In the genomic region with DNA sequence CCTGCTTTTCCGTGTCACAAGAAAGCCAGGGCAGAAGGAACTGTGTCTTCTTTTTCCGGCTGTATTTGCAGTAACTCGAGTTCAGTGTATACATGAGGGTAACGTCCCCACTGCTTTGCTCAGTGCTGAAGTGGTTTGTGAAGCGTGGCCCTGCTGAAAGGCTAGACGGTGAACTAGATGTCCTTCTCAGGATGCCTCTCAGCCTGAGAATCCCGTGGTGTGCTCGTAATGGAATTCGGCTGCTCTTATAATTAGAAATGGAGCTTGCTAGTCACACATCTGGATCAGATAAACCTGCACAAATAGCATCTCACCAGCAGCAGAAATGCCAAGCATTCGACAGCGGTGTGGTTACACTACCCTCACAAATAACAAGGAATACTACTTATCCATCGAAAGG, we compare ENCODE assay signal across 20 mouse cellular contexts. TPM values are rescaled to one million over a fixed set of nuclear protein-coding genes. Genes with fewer than 3 reads are reported as not detected.
DNase-seq lines count a peak whose midpoint lies in the region; ATAC-seq lines count a peak whose summit lies in the region.
"Had no signal": no experiment of that assay in that cellular context is flagged by ENCODE, and none has a peak within 500 bp of the region (broad histone marks: within the 10 kb centered on the region; RNA-seq: fewer than 3 reads in every experiment).

No protein-coding gene starts in this region.

- 41% methylated on average over 12 of the region's 12 CpGs for WGBS in heart, embryonic 11.5 days (ENCODE audit: insufficient replicate concordance)
- 58% methylated on average over 12 of the region's 12 CpGs for WGBS in lung, embryonic 16.5 days
- 23% methylated on average over 12 of the region's 12 CpGs for WGBS in embryonic facial prominence, embryonic 13.5 days
- WGBS in midbrain, embryonic 10.5 days, result 76% methylated on average over 12 of the region's 12 CpGs

- no peaks in the 10 kb centered on the region for H3K27me3 ChIP-seq in heart, embryonic 11.5 days (ENCODE audit: control insufficient read depth, insufficient read depth, low read length)
- H3K27me3 ChIP-seq in lung, embryonic 16.5 days (ENCODE audit: control insufficient read depth, insufficient read depth, low read depth, low read length), result no peaks in the 10 kb centered on the region
- no peaks in the 10 kb centered on the region for H3K27me3 ChIP-seq in embryonic facial prominence, embryonic 13.5 days
- H3K27me3 ChIP-seq in midbrain, embryonic 10.5 days (ENCODE audit: low read depth, poor library complexity, severe bottlenecking), result no peaks in the 10 kb centered on the region
- H3K27me3 ChIP-seq: embryonic facial prominence, embryonic 12.5 days; hindbrain, embryonic 15.5 days; limb, embryonic 13.5 days; neural tube, embryonic 13.5 days had no signal

- no peaks in the 10 kb centered on the region for H3K36me3 ChIP-seq in heart, embryonic 11.5 days (ENCODE audit: control insufficient read depth, insufficient read depth, low read length)
- H3K36me3 ChIP-seq in lung, embryonic 16.5 days (ENCODE audit: control insufficient read depth, insufficient read depth, low read length), result no peaks in the 10 kb centered on the region
- no peaks in the 10 kb centered on the region for H3K36me3 ChIP-seq in embryonic facial prominence, embryonic 13.5 days
- no peaks in the 10 kb centered on the region for H3K36me3 ChIP-seq in midbrain, embryonic 10.5 days
- H3K36me3 ChIP-seq: embryonic facial prominence, embryonic 12.5 days; hindbrain, embryonic 15.5 days; limb, embryonic 13.5 days; neural tube, embryonic 13.5 days had no signal

- peak overlapping the region; percentile 80 for H3K27ac ChIP-seq in heart, embryonic 11.5 days (ENCODE audit: low read depth, low read length)
- H3K27ac ChIP-seq in lung, embryonic 16.5 days (ENCODE audit: low read length), result 0 out of 2 replicates have a peak overlapping the region, but pooled peaks have one; percentile 17
- H3K27ac ChIP-seq in embryonic facial prominence, embryonic 13.5 days, result peak overlapping the region; percentile 48; the same call in 1 of the 2 replicates
- no peak overlapping the region for H3K27ac ChIP-seq in midbrain, embryonic 10.5 days (replicated peaks)
- H3K27ac ChIP-seq: embryonic facial prominence, embryonic 12.5 days; hindbrain, embryonic 15.5 days; limb, embryonic 13.5 days; liver, embryonic 14.5 days; neural tube, embryonic 13.5 days had no signal

- no peak for DNase-seq in heart, adult 18-20 months
- no peak for DNase-seq in lung, postnatal 25 days (ENCODE audit: low spot score)
- DNase-seq in mesoderm, embryonic 11.5 days (ENCODE audit: low read depth, low spot score), result peak; percentile 49
- DNase-seq in spleen, postnatal 4 days (ENCODE audit: low spot score in 2 of 2), result no peak
- no peak for DNase-seq in midbrain, embryonic 10.5 days (ENCODE audit: low spot score)
- DNase-seq: cerebellum, adult 9-11 months; kidney, postnatal 10 days; layer of hippocampus, adult 9-11 months; lung, postnatal 10 days; right cerebral cortex, postnatal 25 days; thymus, postnatal 36 days had no signal

- ATAC-seq in heart, embryonic 11.5 days (replicated peaks; ENCODE audit: insufficient number of reproducible peaks, low FRiP score, low TSS enrichment), result no peak
- no peak for ATAC-seq in lung, embryonic 16.5 days (ENCODE audit: low read depth)
- no peak for ATAC-seq in embryonic facial prominence, embryonic 13.5 days (ENCODE audit: insufficient number of reproducible peaks, insufficient read depth, low FRiP score, low TSS enrichment, low read depth)
- ATAC-seq: intestine, postnatal 0 days had no signal

- peak overlapping the region; percentile 12; the same call in 1 of the 2 replicates for H3K4me2 ChIP-seq in heart, embryonic 11.5 days
- H3K4me2 ChIP-seq in lung, embryonic 16.5 days (ENCODE audit: low read depth, low read length), result no peak overlapping the region
- 0 out of 2 replicates have a peak overlapping the region, but pooled peaks have one; percentile 9 for H3K4me2 ChIP-seq in embryonic facial prominence, embryonic 13.5 days
- H3K4me2 ChIP-seq: embryonic facial prominence, embryonic 12.5 days; hindbrain, embryonic 15.5 days; limb, embryonic 13.5 days; neural tube, embryonic 13.5 days had no signal

- H3K4me1 ChIP-seq in heart, embryonic 11.5 days (ENCODE audit: control insufficient read depth, insufficient read depth, low read length), result peaks cover 67% of the 10 kb centered on the region
- peaks cover 32% of the 10 kb centered on the region for H3K4me1 ChIP-seq in lung, embryonic 16.5 days (replicated peaks; ENCODE audit: control insufficient read depth, insufficient read depth, low read length)
- peaks cover 47% of the 10 kb centered on the region for H3K4me1 ChIP-seq in embryonic facial prominence, embryonic 13.5 days
- peaks cover 25% of the 10 kb centered on the region for H3K4me1 ChIP-seq in midbrain, embryonic 10.5 days

- H3K4me3 ChIP-seq in heart, embryonic 11.5 days (ENCODE audit: low read depth, low read length), result no peak overlapping the region
- H3K4me3 ChIP-seq in lung, embryonic 16.5 days (ENCODE audit: low read length), result no peak overlapping the region
- H3K4me3 ChIP-seq in embryonic facial prominence, embryonic 13.5 days, result no peak overlapping the region
- no peak overlapping the region for H3K4me3 ChIP-seq in midbrain, embryonic 10.5 days
- H3K4me3 ChIP-seq: embryonic facial prominence, embryonic 12.5 days; hindbrain, embryonic 15.5 days; limb, embryonic 13.5 days; neural tube, embryonic 13.5 days had no signal

- no peak overlapping the region for H3K9ac ChIP-seq in heart, embryonic 11.5 days (ENCODE audit: low read depth, low read length)
- no peak overlapping the region for H3K9ac ChIP-seq in lung, embryonic 16.5 days (ENCODE audit: low read length)
- H3K9ac ChIP-seq in embryonic facial prominence, embryonic 13.5 days, result no peak overlapping the region
- H3K9ac ChIP-seq: embryonic facial prominence, embryonic 12.5 days; hindbrain, embryonic 15.5 days; limb, embryonic 13.5 days; liver, embryonic 14.5 days; neural tube, embryonic 13.5 days had no signal

- H3K9me3 ChIP-seq in heart, embryonic 11.5 days (replicated peaks; ENCODE audit: control insufficient read depth, low read length), result no peaks in the 10 kb centered on the region
- no peaks in the 10 kb centered on the region for H3K9me3 ChIP-seq in lung, embryonic 16.5 days (ENCODE audit: control insufficient read depth, low read length)
- no peaks in the 10 kb centered on the region for H3K9me3 ChIP-seq in embryonic facial prominence, embryonic 13.5 days
- H3K9me3 ChIP-seq in midbrain, embryonic 10.5 days (replicated peaks), result no peaks in the 10 kb centered on the region
- H3K9me3 ChIP-seq: embryonic facial prominence, embryonic 12.5 days; hindbrain, embryonic 15.5 days; limb, embryonic 13.5 days; neural tube, embryonic 13.5 days had no signal

RNA-seq across cellular contexts. Expression of gene Fndc3b, which starts 40.7 kb away (rescaled TPM):
- polyA plus RNA-seq in heart, embryonic 11.5 days (2014; fragmentation: Nextera tagmentation; extraction: Ambion mirVana), result 27.5 and 28.6 TPM in 2 replicates
- 10 to 100 TPM; 49.0 to 50.5 TPM for total RNA-seq in heart, adult 18-20 months (2021)
- polyA plus RNA-seq in lung, embryonic 16.5 days (2015; fragmentation: Nextera tagmentation; extraction: Ambion mirVana), result 36.3 and 36.9 TPM in 2 replicates
- 26.6 and 29.0 TPM in 2 replicates for polyA plus RNA-seq in embryonic facial prominence, embryonic 13.5 days (2015; fragmentation: Nextera tagmentation; extraction: Ambion mirVana)
- polyA plus RNA-seq in midbrain, embryonic 10.5 days (2016; fragmentation: Nextera tagmentation; extraction: Ambion mirVana), result 11.3 and 11.4 TPM in 2 replicates
